Mouse (Mus musculus) layer of hippocampus, adult 2 months (tissue): ENCODE measurements around the gene Vmn2r87. TPM values are rescaled to one million over a fixed set of nuclear protein-coding genes. Genes with fewer than 3 reads are reported as not detected.
"Not testable (repeated sequence)": the region's sequence is repeated elsewhere in the genome, so short reads cannot be mapped to it uniquely, and the experiment has no call there.

Experiments used
- DNase-seq, 2 experiments: peaks; one replicate each; pipeline ENCODE4 v3.0.0; 2022; ENCODE audit warnings: low spot score in 2 of 2
- H3K27ac ChIP-seq: fragments of 200-600 bp; 2 replicates; pipeline ENCODE4 v1.8.1; 2022
- H3K4me3 ChIP-seq: fragments of 200-600 bp; 2 replicates; pipeline ENCODE4 v1.8.1; 2022; ENCODE audit warnings: mild to moderate bottlenecking
- CTCF ChIP-seq: fragments of 200-600 bp; conservative IDR thresholded peaks from 2 replicates; pipeline ENCODE4 v1.8.1; 2022; ENCODE audit warnings: antibody characterized with exemption, mild to moderate bottlenecking, moderate library complexity
- long read RNA-seq, 2 experiments: library from polyadenylated mRNA; stranded (forward); transcript quantifications; one replicate each; pipeline ENCODE4 v2.0.0; 2021; ENCODE audit warnings: borderline mapping rate in 2 of 2
- total RNA-seq, 2 experiments: library from RNA; stranded (reverse); gene quantifications; 2 replicates each; pipeline ENCODE4 v1.2.3; 2021

Gene Vmn2r87
- under 1 TPM; 0.54 to 0.74 TPM for total RNA-seq
- long read RNA-seq, experiment 1 = 0 reads
- long read RNA-seq, experiment 2 = 0 reads

DNA sequence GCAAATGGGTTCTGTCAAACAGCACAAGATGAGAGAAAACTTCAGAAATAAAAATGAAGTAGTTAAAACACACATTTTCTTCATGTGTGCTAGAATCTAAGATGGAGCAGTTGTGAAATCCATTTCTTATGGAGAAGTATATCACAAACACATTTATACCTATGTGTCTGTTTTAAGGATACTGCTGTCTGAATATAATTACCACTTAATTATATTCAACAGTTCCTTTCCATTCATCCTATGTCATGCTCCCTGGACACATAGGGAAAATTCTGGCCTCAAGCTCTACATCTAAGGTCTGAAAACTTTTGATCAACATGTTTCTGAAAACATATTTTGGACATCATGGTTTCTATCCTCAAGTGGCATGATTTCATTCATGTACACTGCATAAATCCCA, at the start of gene Vmn2r87:
Gene Vmn2r87 (minus strand): TSS at position 101 of the 400 bp plus-strand sequence.
- no peak within 1 kb of the TSS for H3K4me3 ChIP-seq
- H3K27ac ChIP-seq = no peak within 1 kb of the TSS
- no peak for DNase-seq
- TF ChIP-seq CTCF = no peak

DNA sequence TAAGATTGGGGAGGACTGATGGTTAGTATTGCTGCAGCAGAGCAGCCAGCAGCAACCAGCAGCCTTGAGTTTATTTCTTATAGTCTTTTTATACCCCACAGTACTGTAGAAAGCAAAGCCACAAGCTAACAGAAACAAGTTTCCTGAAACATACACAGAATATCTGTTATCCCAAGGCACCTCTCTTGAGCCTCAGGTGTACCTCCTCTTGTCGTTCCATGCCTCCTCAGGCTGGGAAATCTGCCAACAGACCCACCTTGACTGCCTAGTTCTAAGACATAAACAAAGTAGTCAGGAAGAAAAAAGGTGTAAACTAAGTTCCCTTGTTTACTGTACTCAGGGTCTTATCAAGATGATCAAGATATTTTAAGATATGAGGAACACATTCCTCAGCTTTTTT, 47.1 kb upstream of the Vmn2r87 start:
- DNase-seq, H3K27ac ChIP-seq, H3K4me3 ChIP-seq: not testable (repeated sequence)

DNA sequence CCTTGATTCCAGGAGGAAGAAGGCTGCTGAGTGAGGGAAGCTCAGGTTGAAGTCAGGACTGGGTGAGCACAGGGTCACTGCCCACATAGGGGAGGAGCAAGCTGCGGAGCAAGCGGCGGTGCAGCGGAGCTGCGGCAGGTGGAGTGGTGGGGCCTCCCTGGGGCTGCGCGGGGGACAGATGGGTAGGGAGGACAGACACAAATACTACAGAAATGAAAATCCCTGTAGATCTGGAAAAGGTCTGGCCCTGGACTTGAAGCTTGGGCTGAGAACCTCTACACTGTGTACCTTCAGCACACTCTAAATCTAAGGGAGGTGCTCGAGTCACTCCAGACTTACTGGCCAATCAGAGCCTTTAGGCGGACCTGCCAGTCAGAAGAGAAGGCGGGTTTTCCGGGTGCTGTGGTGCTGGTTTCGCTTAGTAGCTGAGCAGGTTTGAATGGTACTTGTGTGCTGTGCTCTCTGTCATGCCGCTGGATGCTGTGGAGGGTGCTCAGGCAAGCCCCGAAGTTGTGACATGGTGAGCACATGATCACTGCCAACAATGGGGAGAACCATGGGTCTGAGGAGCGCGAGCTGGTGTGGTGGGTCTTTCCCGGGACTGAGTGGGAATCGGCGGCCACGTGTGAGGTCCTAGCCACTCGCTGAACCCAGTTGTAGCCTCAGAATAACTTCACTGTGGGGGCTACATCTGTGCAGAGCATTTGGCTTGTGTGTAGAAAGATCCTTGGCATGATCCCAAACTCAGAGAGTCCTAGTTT, 44.9 kb upstream of the Vmn2r87 start:
- DNase-seq = peak; percentile 70 to 78
- peak overlapping the region; percentile 94 for H3K27ac ChIP-seq
- peak overlapping the region; percentile 73 for H3K4me3 ChIP-seq

DNA sequence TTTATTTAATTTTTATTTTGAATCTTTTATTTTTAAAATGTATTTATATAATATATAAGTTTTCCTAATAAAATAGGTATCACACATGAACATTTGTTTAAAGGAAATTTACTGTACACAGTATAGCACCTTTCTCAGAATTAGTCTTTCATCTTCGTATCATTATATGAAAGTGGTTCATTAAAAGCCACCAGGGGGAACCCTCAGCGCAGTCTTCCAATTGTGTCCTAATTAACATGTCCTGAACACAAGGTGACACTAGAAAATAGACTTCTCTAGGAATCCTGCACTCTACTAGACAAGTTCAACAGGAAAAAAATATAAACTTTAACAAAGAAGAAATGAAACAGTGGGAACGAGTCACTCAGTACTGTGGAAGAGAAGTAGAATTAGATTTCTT, 38.9 kb upstream of the Vmn2r87 start:
- H3K27ac ChIP-seq = no peak overlapping the region
- TF ChIP-seq CTCF = peak; percentile 69
- peak in 1 of 2 experiments; percentile 26 for DNase-seq
- no peak overlapping the region for H3K4me3 ChIP-seq

DNA sequence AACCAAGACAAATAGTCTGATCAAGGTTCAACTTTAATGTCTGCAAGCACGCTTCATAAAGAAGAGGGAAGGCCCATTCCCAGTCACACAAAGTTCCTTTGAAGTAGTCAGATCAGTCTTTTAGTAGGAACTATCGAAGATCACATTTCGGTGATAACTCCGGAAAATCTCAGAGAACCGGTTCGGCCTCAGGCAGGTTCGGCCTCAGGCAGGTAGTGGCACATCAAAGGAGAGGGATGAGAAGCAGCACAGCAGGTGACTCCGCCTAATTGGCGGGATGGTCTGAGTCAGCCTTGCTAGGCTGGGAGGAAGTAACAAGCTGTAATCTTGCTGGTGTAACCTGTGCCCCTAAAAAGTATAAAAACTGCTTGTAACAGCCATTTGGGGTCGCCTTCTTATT, 30.7 kb upstream of the Vmn2r87 start:
- H3K27ac ChIP-seq = no peak overlapping the region
- no peak for DNase-seq
- TF ChIP-seq CTCF = no peak
- H3K4me3 ChIP-seq = no peak overlapping the region

DNA sequence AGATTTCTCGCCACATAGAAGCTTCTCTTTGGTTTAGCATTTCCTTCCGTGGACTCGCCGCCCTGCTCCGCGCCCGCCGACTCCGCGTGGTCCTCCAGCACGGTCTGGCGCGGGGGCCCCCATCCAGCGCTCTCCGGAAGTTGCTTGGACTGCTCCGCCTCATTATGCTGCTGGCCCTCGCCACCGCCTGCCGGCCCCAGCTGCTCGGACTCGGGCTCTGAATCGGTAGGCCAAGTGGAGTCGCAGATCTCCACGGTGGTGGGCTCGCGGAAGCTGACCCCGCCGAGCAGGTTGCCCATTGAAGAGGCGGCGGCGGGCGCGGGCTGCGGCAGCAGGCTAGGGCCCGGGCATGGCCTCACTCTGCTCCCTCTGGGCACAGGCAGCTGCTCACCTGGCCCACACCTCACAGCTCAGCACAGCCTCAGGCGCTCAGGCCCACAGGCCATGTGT, 26.9 kb downstream of the Vmn2r87 start:
- H3K4me3 ChIP-seq = peak overlapping the region; percentile 50
- no peak for TF ChIP-seq CTCF
- H3K27ac ChIP-seq = no peak overlapping the region
- DNase-seq = peak in 1 of 2 experiments; percentile 1

DNA sequence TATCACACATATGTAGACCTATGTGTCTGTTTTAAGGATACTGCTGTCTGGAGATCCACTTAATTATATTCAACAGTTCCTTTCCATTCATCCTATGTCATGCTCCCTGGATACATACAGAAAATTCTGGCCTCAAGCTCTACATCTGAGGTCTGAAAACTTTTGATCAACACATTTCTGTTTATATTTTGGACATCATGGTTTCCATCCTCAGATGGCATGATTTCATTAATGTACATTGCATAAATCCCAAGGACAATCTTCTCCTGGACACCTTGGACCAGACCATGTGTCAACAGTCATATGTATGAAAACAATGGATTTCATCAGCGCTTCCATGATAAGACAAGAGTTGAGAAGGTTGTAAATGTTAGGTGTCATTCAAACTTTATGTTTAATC, 41.2 kb downstream of the Vmn2r87 start, which contains the start of gene Vmn2r86:
Gene Vmn2r86 (minus strand): TSS at position 101 of the 400 bp plus-strand sequence.
- DNase-seq, H3K27ac ChIP-seq, H3K4me3 ChIP-seq: not testable (repeated sequence)

DNA sequence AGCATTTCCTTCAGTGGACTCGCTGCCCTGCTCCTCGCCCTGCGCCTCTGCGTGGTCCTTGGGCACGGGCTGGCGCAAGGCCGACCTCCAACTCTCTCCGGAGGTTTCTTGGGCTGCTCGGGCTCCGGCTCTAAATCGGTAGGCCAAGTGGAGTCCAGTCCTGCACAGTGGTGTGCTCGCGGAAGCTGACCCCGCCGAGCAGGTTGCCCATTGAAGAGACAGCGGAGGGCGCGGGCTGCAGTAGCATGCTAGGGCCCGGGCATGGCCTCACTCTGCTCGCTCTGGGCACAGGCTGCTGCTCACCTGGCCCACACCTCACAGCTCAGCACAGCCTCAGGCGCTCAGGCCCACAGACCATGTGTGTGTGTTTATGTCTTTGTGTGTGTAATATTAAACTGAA, 52.4 kb downstream of the Vmn2r87 start:
- no peak for DNase-seq
- TF ChIP-seq CTCF = no peak
- no peak overlapping the region for H3K27ac ChIP-seq
- no peak overlapping the region for H3K4me3 ChIP-seq

DNA sequence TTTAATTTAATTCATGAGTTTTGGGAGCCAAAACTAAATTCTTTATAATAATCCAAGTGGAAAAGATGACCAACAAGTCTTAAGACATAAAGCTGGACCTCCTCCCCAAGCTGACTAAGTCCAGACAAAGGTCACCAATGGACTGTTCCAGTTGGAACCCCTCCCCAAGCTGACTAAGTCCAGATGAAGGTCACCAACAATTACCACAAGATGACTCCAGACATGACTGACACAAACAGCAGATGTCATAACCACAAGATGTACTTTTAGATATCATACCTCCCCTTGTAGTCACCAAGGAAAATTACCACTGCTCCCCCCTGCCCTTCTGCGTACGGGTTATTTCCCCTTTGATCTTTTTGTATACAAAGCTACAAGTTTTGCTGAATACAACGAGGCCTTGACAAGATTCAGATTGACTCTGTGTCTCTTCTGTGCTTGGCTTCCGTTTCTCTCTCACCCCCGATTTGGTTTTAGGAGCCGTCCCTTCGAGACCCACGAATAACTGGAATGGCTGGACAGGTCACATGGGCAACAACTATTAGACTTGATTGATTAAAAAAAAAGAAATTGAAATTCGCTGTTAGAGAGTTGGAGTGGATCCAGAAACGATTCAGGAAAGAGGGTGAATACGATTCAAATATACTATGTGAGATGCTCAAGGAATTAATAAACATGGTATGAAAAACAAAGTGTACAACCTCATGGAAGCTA, 62.9 kb downstream of the Vmn2r87 start:
- DNase-seq, H3K27ac ChIP-seq, H3K4me3 ChIP-seq: not testable (repeated sequence)

DNA sequence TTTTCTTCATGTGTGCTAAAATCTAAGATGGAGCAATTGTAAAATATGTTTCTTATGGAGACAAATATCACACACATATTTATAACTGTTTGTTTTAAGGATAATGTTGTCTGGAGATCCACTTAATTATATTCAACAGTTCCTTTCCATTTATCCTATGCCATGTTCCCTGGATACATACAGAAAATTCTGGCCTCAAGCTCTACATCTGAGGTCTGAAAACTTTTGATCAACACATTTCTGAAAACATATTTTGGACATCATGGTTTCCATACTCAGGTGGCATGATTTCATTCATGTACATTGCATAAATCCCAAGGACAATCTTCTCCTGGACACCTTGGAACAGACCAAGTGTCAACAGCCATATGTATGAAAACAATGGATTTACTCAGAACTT, 67.6 kb downstream of the Vmn2r87 start, which contains the start of gene Vmn2r85:
Gene Vmn2r85 (minus strand): TSS at position 101 of the 400 bp plus-strand sequence.
- H3K27ac ChIP-seq, DNase-seq, H3K4me3 ChIP-seq: not testable (repeated sequence)

DNA sequence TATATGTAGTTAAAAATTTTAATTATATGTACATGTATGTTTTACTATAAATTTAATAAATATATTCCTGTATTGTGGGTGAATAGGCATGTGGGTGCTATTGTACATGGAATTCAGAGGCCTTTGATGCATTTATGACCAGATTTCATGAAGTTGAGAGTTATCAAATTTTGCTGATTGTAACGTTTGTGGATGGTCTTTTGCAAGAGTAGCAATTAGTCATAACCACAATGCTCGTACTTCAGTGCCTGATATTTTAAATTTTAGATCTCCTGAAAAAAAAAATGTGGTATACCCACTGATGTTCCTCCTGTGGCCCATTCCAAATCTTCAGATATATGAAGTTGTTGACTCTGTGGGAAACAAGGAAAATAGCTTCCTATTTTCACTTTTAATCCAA, 74.8 kb downstream of the Vmn2r87 start:
- H3K27ac ChIP-seq, DNase-seq, H3K4me3 ChIP-seq: not testable (repeated sequence)

Other genes with a start within 250 kb of the Vmn2r87 start
- under 1 TPM; 0.10 to 0.18 TPM for gene Neurod4, start 217.2 kb downstream of the Vmn2r87 start, total RNA-seq
- gene Tespa1, start 174.5 kb downstream of the Vmn2r87 start, total RNA-seq = 1 to 10 TPM; 1.6 to 1.7 TPM
- gene Vmn2r84, start 103.1 kb downstream of the Vmn2r87 start, total RNA-seq = under 1 TPM; 0.13 to 0.20 TPM
- under 1 TPM; 0.29 to 0.41 TPM for gene Vmn2r85, start 67.7 kb downstream of the Vmn2r87 start, total RNA-seq
- gene Vmn2r86, start 41.3 kb downstream of the Vmn2r87 start, total RNA-seq = under 1 TPM; 0.17 to 0.18 TPM